Mouse (Mus musculus) right cerebral cortex, postnatal 4 days (tissue): ENCODE measurements at regions not wholly inside any gene's neighbourhood (a gene's known extent, or its start where the extent isn't known, plus 50 kb on each side); places are given as distances from the start of the nearest gene placed in this dataset.

Experiments used
- DNase-seq: peaks from one replicate; pipeline ENCODE4 v3.0.0-alpha.2; 2022

GRCm38 (mm10) chr3:144137483-144137882 lies 67.5 kb downstream of the Lmo4 start:
- DNase-seq: no peak

- no peak for DNase-seq
Measured at GRCm38 (mm10) chr3:144136432-144136831, 68.6 kb downstream of the Lmo4 start.

GRCm38 (mm10) chr3:144135646-144136045 lies 69.4 kb downstream of the Lmo4 start:
- no peak for DNase-seq

GRCm38 (mm10) chr3:144128042-144128441 lies 77.0 kb downstream of the Lmo4 start:
- DNase-seq: no peak

GRCm38 (mm10) chr3:144124353-144124752 lies 80.7 kb downstream of the Lmo4 start:
- DNase-seq: peak; percentile 32

- no peak for DNase-seq
Measured at GRCm38 (mm10) chr3:144123361-144124072, 81.5 kb downstream of the Lmo4 start.

GRCm38 (mm10) chr3:144119076-144119475 lies 85.9 kb downstream of the Lmo4 start:
- no peak for DNase-seq

DNA sequence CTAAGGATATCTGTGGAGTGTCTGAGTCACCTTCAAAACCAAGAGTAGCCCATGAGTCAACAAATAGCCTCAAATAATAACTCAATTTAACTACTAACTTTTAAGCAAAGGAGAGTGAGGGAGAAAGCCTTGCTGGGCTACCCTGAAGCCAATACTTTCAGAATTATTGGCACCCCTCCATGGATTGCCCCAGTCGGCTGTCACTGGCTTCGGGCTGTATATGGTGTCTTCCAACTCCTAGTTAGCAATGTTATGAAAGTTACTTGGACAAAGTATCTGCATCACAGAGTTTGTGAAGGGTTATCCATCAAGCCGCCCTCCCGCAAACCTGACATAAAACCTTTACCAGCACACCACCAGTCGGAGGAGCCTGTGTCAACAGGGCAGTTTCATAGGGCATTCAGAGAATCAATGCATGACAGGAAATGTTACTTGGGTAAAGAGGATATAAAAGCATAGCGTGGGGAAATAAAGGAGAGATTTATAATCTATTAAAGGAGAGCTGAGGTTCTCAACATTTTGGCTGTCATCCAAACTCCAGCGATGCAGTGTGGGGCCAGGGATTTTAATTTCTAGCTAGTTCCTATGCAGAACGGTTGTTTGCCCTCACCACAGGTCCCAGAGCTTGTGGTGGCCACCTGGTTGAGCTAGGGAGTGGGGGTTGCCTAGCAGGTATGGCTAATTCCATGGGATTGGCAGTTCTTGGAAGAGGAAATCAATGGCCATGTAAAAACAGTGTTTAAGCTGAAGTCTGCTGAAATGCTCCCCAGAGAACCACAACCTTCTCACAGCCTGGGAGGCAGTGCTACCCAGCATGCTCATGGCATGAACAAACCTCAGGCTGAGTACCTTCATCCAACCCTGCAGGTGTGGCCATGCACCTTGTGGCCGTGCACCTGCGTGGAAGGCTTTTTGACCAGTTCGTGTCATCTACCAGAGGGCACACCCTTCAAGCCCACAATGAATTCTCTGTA lies 91.1 kb downstream of the Lmo4 start:
- no peak for DNase-seq

GRCm38 (mm10) chr3:144110331-144111080 lies 94.5 kb downstream of the Lmo4 start:
- DNase-seq: no peak

DNA sequence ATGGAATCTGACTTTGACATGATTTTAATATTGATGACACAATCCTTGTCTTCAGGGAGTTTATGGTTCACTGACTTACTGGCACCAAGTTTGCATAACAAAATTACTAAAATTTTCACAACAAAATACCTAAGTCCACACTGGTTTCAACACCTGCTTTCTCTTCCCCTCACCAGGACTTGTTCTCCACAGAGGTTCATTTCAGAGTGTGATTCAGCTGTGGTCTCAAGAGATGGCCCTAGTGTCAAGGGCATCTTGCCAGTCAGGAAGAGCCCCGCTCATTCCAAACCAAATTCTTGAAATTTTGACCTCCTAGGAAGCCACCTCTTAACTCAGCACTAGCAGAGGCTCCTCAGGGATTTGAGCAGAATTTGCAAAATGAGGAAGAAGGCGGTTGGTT lies 95.3 kb downstream of the Lmo4 start:
- DNase-seq: no peak

GRCm38 (mm10) chr3:144108310-144108709 lies 96.7 kb downstream of the Lmo4 start:
- DNase-seq: no peak

DNA sequence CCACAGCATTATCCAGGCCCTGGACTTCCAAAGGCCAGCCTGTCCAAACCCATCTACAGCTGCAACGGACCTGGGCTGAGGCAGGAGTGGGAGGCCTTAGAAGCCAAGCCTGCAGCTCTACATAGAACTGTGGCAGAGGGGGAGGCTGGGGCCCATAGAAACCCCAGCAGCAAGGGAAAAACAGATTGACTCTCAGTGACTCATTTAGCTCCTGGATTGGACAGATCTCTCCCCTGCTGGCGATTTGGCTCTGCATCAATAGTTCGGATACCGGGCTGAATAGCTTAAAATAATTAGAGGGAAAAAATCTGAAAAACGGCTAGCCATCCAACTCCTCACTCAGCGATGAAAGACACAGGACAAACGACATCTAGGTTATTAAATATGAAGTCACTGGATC lies 97.4 kb downstream of the Lmo4 start:
- DNase-seq: peak; percentile 15

DNA sequence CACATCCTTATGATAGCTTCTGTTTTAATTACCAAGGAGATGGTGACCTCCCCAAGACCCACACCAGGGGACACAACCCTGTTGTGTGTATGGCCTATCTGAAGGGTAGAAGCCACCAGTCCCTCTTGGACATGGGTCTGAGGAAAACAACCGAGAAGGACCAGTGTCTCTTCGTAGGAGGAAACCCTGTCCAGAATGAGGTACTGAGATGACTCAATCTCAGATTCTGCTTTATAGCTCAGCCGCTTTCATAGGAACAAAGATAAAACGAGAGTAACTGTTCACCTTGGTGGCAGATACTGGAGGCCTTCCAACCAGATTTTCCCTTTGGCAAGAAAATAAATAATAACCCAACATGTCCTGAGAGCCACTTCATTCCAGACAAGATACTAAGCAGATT lies 100.7 kb downstream of the Lmo4 start:
- DNase-seq: no peak

GRCm38 (mm10) chr3:144099444-144099843 lies 105.6 kb downstream of the Lmo4 start:
- DNase-seq: no peak

GRCm38 (mm10) chr3:144098762-144099161 lies 106.3 kb downstream of the Lmo4 start:
- DNase-seq: no peak

DNA sequence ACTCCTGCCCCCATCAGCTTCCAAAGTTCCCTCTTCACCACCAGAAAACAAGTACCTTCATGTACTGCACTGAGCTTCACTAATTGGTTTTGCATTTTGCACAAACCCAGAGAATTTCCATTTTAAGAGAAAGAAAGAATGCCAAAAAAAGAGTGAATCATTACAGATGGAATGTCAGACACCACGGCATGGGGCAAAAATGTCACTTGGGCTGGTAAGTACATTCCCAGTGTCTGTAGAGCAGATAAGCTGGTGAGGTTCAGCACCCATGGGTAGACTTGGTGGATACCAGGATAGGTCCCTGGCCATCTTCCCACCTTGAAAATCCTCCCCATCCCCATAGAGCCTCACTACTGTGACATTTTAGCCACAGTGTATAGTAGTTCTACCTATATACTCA lies 113.8 kb downstream of the Lmo4 start:
- DNase-seq: no peak

DNA sequence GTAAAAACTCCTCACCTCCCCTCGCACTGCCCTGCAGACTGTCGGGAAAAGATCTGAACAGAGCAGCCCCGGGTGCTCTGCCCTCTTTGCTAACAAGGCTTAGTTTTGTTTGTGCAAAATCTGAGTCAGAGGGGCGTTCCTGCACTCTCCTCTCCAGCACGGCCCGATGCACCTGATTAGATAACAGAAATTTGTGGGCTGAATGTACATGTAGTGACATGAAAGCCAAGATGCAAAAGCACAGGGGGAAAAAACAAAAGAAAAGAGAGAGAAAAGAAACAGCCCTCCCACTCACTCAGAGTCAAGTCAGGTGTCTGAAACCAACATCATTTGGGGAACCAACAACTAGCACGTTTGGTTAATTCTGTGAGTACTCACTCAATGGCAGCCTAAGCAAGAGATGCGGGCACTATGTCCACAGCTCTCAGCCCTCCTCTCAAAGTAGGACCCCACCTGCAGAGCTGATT lies 115.2 kb downstream of the Lmo4 start:
- no peak for DNase-seq

GRCm38 (mm10) chr3:144088261-144088884 lies 116.6 kb downstream of the Lmo4 start:
- no peak for DNase-seq

- no peak for DNase-seq
Measured at GRCm38 (mm10) chr3:144087771-144088170, 117.2 kb downstream of the Lmo4 start.

DNA sequence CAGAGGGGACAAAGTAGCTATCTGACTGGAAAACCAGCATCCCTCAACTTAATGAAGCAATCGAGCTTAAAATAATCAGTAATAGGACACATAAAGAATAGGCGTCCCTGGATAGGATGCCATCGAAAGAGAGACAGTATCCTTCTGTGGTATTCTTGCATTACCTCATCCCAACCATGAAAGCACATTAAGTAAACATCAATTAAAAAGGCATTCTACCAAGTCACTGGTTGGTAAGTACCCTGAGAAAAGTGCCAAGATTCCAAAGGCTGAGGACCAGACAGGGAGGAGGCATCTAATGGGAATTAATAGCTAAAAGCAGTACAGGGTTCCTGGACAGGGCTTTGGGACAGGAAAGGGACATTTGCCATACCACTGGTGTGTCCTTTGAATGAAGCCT lies 118.8 kb downstream of the Lmo4 start:
- DNase-seq: no peak

GRCm38 (mm10) chr3:144079960-144080359 lies 125.1 kb downstream of the Lmo4 start:
- DNase-seq: no peak

DNA sequence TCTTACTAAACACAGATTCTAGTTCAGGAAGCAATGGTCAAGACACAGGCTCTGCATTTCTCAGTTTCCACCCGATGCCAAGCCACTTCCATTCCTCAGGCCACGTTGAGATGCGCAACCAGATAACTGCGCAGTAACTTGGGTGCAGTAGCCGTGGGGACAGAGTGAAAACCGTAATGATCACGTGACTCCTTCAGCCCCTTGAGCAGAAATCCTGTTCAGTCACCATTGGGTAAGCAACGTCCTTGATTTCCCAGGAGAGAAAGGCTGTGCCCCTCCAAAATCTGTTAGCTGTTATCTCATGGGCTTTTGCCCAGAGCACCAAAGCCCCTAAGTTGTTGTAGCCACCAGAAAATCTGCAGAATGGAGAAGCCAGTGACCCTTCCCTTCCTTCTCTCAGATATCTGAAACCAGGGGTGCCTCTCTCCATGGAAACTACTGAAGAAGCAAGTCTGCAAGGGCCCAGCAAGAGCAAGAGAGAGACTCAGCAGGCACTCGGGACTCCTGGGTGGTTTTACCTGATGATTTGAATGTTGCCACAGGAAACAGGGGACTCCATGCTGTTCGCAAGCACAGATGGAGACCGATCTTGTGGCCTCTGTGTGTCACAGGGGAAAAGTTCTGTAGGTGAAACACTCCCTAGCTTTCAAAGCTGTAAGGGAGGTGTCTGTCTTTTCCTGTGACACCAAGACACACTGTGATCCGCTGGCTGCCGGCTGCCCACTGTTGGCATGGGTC lies 126.7 kb downstream of the Lmo4 start:
- no peak for DNase-seq
